Mouse (Mus musculus) forebrain, embryonic 10.5 days (tissue): ENCODE results near the gene Xirp1. TPM values are rescaled to one million over a fixed set of nuclear protein-coding genes. Genes with fewer than 3 reads are reported as not detected.
A peak's percentile ranks its signal among the peaks of the same experiment; 100 is the strongest.

Experiments
- DNase-seq: peaks from one replicate; pipeline ENCODE4 v3.0.0-alpha.2; 2017; ENCODE audit warnings: low spot score; ENCODE audit errors: extremely low spot score
- H3K27ac ChIP-seq: fragments of 300-500 bp; sonication (generic); 2 replicates; pipeline ENCODE4 v1.5.1; 2016; ENCODE audit warnings: mild to moderate bottlenecking
- H3K27me3 ChIP-seq: fragments of 300-500 bp; sonication (generic); 2 replicates; pipeline ENCODE4 v1.6.1; 2016; ENCODE audit warnings: mild to moderate bottlenecking; ENCODE audit not compliant: poor library complexity, severe bottlenecking
- H3K36me3 ChIP-seq: fragments of 300-500 bp; sonication (generic); replicated peaks from 2 replicates; pipeline ENCODE4 v1.6.1; 2016; ENCODE audit warnings: mild to moderate bottlenecking, moderate library complexity
- H3K4me1 ChIP-seq: fragments of 300-500 bp; sonication (generic); 2 replicates; pipeline ENCODE4 v1.6.1; 2016
- H3K4me3 ChIP-seq: fragments of 300-500 bp; sonication (generic); 2 replicates; pipeline ENCODE4 v1.5.1; 2016; ENCODE audit warnings: mild to moderate bottlenecking, moderate library complexity
- H3K9me3 ChIP-seq: fragments of 300-500 bp; sonication (generic); 2 replicates; pipeline ENCODE4 v1.6.1; 2016; ENCODE audit warnings: mild to moderate bottlenecking, moderate library complexity
- WGBS: fragments of 180-500 bp; shearing (Covaris S2); methylation state at CpG from one replicate; pipeline ENCODE4 v1.1.7; 2016; 5-methylcytosine and 5-hydroxymethylcytosine counted together
- polyA plus RNA-seq: library from polyadenylated mRNA; unstranded; fragments of >200 nt; fragmentation: Nextera tagmentation; extraction: Ambion mirVana; gene quantifications from 2 replicates; pipeline ENCODE4 v1.2.1, GENCODE M21; 2016

Gene Xirp1
- polyA plus RNA-seq, 1 experiment from 2014 or later, result not detected

GRCm38 (mm10) chr9:119998776-119999175 lies 24.6 kb downstream of the Xirp1 start:
- 72% methylated on average over 1 of the region's 1 CpGs for WGBS
- Histone ChIP-seq H3K9me3 (no peaks in the 10 kb centered on the region), H3K4me1 (peaks cover 14% of the 10 kb centered on the region), H3K4me3 (no peak overlapping the region), H3K27ac (no peak overlapping the region), H3K27me3 (peaks cover 10% of the 10 kb centered on the region; the same call in 1 of the 2 replicates), H3K36me3 (no peaks in the 10 kb centered on the region)
- no peak for DNase-seq

DNA sequence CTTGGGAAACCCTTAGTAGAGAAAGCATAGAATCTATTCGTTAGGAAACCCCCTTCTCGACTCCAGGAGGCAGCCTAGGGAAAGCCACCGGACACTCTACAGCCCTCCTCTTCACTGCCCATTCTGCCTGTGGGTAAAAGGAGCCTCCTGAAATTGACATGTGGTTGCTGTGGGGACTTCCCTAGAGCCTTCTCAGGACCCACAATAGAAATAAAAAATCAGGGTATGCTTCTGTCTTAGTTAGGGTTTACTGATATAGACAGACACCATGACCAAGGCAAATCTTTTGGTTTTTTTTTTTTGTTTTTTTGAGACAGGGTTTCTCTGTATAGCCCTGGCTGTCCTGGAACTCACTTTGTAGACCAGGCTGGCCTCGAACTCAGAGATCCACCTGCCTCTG lies 27.3 kb downstream of the Xirp1 start:
- DNase-seq, result no peak
- 90% methylated on average over 4 of the region's 4 CpGs for WGBS
- H3K4me1 ChIP-seq, result peaks cover 8% of the 10 kb centered on the region
- no peaks in the 10 kb centered on the region for H3K9me3 ChIP-seq
- no peaks in the 10 kb centered on the region for H3K36me3 ChIP-seq
- no peak overlapping the region for H3K27ac ChIP-seq
- H3K27me3 ChIP-seq, result 0 out of 2 replicates have a peak, but pooled peaks cover 12% of the 10 kb centered on the region
- no peak overlapping the region for H3K4me3 ChIP-seq

DNA sequence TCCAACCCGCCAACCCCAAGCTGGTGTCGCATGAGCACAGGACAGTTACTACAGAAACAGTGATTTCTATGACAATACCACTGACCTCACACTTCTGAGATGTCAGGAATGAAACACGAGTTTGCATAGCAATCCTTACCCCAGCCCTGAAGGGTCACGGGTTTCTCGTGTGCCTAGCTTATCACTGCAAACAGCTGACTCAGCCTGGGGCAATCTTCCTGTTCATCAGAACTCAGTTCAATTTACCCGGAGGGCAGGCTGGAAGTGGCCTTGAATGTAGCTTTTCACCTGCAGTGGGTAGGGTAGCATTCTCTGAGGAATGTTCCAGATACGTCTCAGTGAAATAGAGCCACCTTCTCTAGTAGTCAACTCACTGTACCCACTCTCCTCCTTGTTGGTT lies 29.2 kb downstream of the Xirp1 start:
- Histone ChIP-seq H3K4me1 (peaks cover 8% of the 10 kb centered on the region), H3K4me3 (no peak overlapping the region), H3K27me3 (0 out of 2 replicates have a peak, but pooled peaks cover 10% of the 10 kb centered on the region), H3K9me3 (no peaks in the 10 kb centered on the region), H3K36me3 (no peaks in the 10 kb centered on the region), H3K27ac (no peak overlapping the region)
- DNase-seq, result no peak
- 76% methylated on average over 7 of the region's 7 CpGs for WGBS

DNA sequence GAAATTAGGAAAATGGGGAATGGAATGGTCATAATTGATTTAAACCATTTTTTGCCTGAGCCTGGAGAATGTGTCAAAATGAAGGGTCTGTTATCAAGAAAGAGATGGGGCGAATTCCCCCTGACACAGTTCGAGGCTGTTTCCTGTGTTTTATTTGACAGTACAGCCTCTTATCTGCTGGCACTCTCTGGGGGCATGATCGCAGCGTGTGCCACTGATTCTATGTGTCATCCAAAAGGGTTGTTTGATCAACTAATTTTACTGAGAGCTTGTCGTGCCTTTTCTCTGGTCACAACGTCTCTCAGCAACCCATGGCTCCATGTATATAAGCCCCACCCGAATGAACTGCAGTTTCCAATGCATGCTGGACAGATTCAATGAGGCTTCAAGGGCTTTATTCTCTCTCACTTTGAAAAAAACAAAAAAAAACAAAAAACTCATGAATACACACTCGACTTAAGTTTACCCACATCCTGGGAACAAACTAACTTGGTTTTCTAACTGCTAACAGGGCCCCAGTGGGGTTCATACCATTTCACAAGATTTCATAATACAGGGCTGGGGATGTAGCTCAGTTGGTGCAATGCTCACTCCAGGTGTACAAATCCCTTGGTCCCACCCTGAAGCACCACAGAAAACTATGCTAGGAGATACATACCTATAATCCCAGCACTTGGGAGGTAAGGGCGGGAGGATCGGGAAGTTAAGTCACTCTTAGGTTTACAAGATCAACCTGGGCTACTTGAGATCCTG lies 30.1 kb downstream of the Xirp1 start:
- WGBS, result 86% methylated on average over 10 of the region's 10 CpGs

DNA sequence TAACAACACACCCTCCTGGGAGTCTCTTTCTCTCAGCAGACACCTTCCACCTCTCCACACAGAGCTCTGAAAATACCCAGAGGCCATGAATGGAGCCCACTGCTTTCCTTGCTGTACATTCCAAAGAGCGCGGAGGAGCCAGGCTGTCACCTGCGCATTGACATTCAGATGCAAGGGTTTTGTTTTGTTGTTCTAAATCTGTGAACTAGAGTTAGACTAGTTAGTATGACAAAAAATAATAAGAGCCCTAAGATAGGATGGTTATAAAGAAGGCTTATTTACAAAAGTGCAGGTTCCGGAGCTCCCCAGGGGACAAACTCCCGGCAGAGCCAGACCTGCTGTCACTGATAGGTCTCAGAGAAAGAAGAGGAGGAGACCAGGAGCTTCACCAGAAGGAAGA lies 32.1 kb downstream of the Xirp1 start:
- Histone ChIP-seq H3K4me1 (peaks cover 8% of the 10 kb centered on the region), H3K4me3 (no peak overlapping the region), H3K27ac (no peak overlapping the region), H3K27me3 (0 out of 2 replicates have a peak, but pooled peaks cover 8% of the 10 kb centered on the region), H3K36me3 (no peaks in the 10 kb centered on the region), H3K9me3 (no peaks in the 10 kb centered on the region)
- DNase-seq, result no peak
- WGBS, result 8% methylated on average over 5 of the region's 5 CpGs

More for the DNA sequence above, 30.1 kb downstream of the Xirp1 start:
- peaks cover 8% of the 10 kb centered on the region for H3K4me1 ChIP-seq
- H3K4me3 ChIP-seq, result no peak overlapping the region
- DNase-seq, result no peak
- no peak overlapping the region for H3K27ac ChIP-seq
- H3K36me3 ChIP-seq, result no peaks in the 10 kb centered on the region
- no peaks in the 10 kb centered on the region for H3K9me3 ChIP-seq
- 0 out of 2 replicates have a peak, but pooled peaks cover 8% of the 10 kb centered on the region for H3K27me3 ChIP-seq

DNA sequence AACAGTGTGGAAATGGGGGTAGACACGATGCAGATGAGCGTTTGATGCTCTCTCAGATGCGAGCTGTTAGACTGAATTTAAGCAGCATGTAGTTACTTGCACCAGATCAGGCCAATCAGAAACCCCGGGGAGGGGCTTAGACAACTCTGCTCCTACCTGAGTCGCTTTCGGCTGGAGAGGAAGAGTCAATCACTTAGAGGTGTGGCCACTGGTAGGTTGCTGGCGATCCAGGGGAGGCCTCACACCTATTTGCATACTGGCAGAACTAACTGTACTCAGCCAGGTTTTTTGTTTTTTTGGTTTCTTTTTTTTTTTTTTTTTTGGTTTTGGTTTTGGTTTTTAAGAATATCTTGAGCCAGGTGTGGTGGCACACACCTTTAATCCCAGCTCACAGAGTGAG lies 35.1 kb downstream of the Xirp1 start:
- peaks cover 24% of the 10 kb centered on the region; the same call in 1 of the 2 replicates for H3K27me3 ChIP-seq
- no peak for DNase-seq
- peaks cover 26% of the 10 kb centered on the region for H3K4me1 ChIP-seq
- 48% methylated on average over 7 of the region's 7 CpGs for whole genome bisulfite sequencing
- no peak overlapping the region for H3K27ac ChIP-seq
- no peaks in the 10 kb centered on the region for H3K36me3 ChIP-seq
- no peaks in the 10 kb centered on the region for H3K9me3 ChIP-seq
- H3K4me3 ChIP-seq, result no peak overlapping the region

DNA sequence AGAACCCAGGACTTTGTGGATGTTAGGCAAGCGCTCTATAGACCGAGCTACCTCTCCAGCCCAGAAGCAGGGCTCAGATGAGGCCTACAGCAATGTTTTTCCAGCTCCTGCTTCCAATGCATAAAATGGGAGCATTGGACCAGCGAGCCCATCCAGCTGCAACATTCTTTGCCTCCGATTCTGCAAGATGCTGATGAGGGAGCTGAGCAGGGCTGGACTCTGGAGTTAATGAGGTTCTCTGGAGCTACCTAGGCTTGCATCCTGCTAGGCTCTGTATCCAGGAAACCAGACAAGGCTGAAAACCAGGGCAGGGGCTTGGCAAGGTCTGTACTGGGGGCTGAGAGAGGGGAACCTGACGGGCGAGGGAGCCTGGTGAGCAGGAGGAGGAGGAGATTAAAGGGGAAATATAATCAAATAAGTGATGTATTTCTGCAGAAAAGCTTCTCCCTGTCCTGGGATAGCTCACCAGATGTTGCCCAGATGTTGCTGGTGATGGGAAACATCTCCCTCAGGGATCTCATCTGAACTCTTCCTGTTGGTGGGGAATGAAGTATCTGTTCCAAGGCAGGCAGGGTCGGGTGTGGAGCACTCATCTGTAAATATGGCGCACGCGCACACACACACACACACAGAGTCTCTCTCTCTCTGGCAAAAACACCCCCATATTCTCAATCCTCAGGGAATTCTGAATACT lies 37.4 kb downstream of the Xirp1 start:
- no peak for DNase-seq
- H3K36me3 ChIP-seq, result no peaks in the 10 kb centered on the region
- H3K9me3 ChIP-seq, result no peaks in the 10 kb centered on the region
- WGBS, result 89% methylated on average over 10 of the region's 10 CpGs
- H3K27ac ChIP-seq, result no peak overlapping the region
- no peak overlapping the region for H3K4me3 ChIP-seq
- H3K27me3 ChIP-seq, result peaks cover 20% of the 10 kb centered on the region; the same call in 1 of the 2 replicates
- H3K4me1 ChIP-seq, result peaks cover 41% of the 10 kb centered on the region

GRCm38 (mm10) chr9:119984536-119985011 lies 38.8 kb downstream of the Xirp1 start, which contains the start of gene Csrnp1:
Gene Csrnp1 (minus strand): TSS chr9:119984658.
- DNase-seq, result peak; percentile 39
- H3K4me1 ChIP-seq, result peaks cover 56% of the 10 kb centered on the region

GRCm38 (mm10) chr9:119983585-119984535 lies 39.5 kb downstream of the Xirp1 start:
- peak; percentile 76 for DNase-seq
- peaks cover 20% of the 10 kb centered on the region; the same call in 1 of the 2 replicates for H3K27me3 ChIP-seq
- H3K4me1 ChIP-seq, result peaks cover 63% of the 10 kb centered on the region
- peak overlapping the region; percentile 74 for H3K4me3 ChIP-seq
- WGBS, result under 1% methylated on average over 79 of the region's 79 CpGs
- H3K9me3 ChIP-seq, result no peaks in the 10 kb centered on the region
- peak overlapping the region; percentile 86 for H3K27ac ChIP-seq
- no peaks in the 10 kb centered on the region for H3K36me3 ChIP-seq

More at GRCm38 (mm10) chr9:119984536-119985011, 38.8 kb downstream of the Xirp1 start, which contains the start of gene Csrnp1:
- peak within 1 kb of the TSS; percentile 74 for H3K4me3 ChIP-seq
- peaks cover 20% of the 10 kb centered on the region; the same call in 1 of the 2 replicates for H3K27me3 ChIP-seq
- H3K9me3 ChIP-seq, result no peaks in the 10 kb centered on the region
- H3K36me3 ChIP-seq, result no peaks in the 10 kb centered on the region
- peak within 1 kb of the TSS; percentile 86 for H3K27ac ChIP-seq
- 5% methylated on average over 14 of the region's 14 CpGs for WGBS

GRCm38 (mm10) chr9:119982956-119983551 lies 40.3 kb downstream of the Xirp1 start:
- no peak for DNase-seq
- Histone ChIP-seq H3K4me1 (peaks cover 71% of the 10 kb centered on the region), H3K36me3 (no peaks in the 10 kb centered on the region), H3K9me3 (no peaks in the 10 kb centered on the region), H3K4me3 (peak overlapping the region; percentile 74), H3K27ac (peak overlapping the region; percentile 86), H3K27me3 (peaks cover 20% of the 10 kb centered on the region; the same call in 1 of the 2 replicates)
- under 1% methylated on average over 48 of the region's 48 CpGs for WGBS

- H3K27ac ChIP-seq, result peak overlapping the region; percentile 87
- under 1% methylated on average over 11 of the region's 11 CpGs for WGBS
- H3K4me1 ChIP-seq, result peaks cover 78% of the 10 kb centered on the region
- H3K4me3 ChIP-seq, result peak overlapping the region; percentile 74
- H3K27me3 ChIP-seq, result peaks cover 20% of the 10 kb centered on the region; the same call in 1 of the 2 replicates
- H3K36me3 ChIP-seq, result no peaks in the 10 kb centered on the region
- DNase-seq, result peak; percentile 57
- H3K9me3 ChIP-seq, result no peaks in the 10 kb centered on the region
These were observed 41.1 kb downstream of the Xirp1 start for GRCm38 (mm10) chr9:119982241-119982811.
